ENCODE assay signal across 9 mouse cellular contexts in the genomic region with DNA sequence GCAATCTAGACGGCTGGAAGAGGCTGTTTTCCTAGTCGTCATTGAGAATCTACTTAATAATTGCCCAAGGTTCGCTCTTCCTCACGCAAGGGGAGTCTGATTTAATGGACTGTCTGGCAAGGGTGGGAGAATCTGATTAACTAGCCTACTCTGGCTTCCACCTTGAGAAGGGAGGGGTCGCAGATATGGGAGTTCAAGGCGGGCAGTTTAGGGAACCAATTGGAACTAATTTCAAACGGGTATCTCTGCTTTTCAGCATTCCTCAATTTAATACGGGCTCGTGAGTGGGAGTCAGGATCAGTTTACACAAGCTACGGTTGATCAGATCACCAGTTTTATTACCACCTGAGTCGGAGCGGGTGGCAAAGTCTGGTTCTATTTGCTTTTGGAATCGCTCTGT. TPM values are rescaled to one million over a fixed set of nuclear protein-coding genes. Genes with fewer than 3 reads are reported as not detected.
DNase-seq lines count a peak whose midpoint lies in the region; ATAC-seq lines count a peak whose summit lies in the region.
"Had no signal": no experiment of that assay in that cellular context is flagged by ENCODE, and none has a peak within 500 bp of the region (broad histone marks: within the 10 kb centered on the region; RNA-seq: fewer than 3 reads in every experiment).

No protein-coding gene starts in this region.

- no peaks in the 10 kb centered on the region for H3K36me3 ChIP-seq in kidney, embryonic 15.5 days
- no peaks in the 10 kb centered on the region for H3K36me3 ChIP-seq in embryonic facial prominence, embryonic 12.5 days
- H3K36me3 ChIP-seq in hindbrain, embryonic 13.5 days = no peaks in the 10 kb centered on the region

- H3K4me2 ChIP-seq in kidney, embryonic 15.5 days = peak overlapping the region; percentile 57
- H3K4me2 ChIP-seq in embryonic facial prominence, embryonic 12.5 days (replicated peaks) = peak overlapping the region; percentile 33
- peak overlapping the region; percentile 32 for H3K4me2 ChIP-seq in hindbrain, embryonic 13.5 days

- no peaks in the 10 kb centered on the region for H3K9me3 ChIP-seq in kidney, embryonic 15.5 days (replicated peaks)
- no peaks in the 10 kb centered on the region for H3K9me3 ChIP-seq in embryonic facial prominence, embryonic 12.5 days
- H3K9me3 ChIP-seq in hindbrain, embryonic 13.5 days = peaks cover 5% of the 10 kb centered on the region; the same call in 1 of the 2 replicates

- H3K27me3 ChIP-seq in kidney, embryonic 15.5 days = peaks cover 8% of the 10 kb centered on the region
- H3K27me3 ChIP-seq in embryonic facial prominence, embryonic 12.5 days = peaks cover 59% of the 10 kb centered on the region
- H3K27me3 ChIP-seq in hindbrain, embryonic 13.5 days = peaks cover 52% of the 10 kb centered on the region

- ATAC-seq in kidney, embryonic 15.5 days (replicated peaks; ENCODE audit: low FRiP score) = peak; percentile 75
- ATAC-seq in embryonic facial prominence, embryonic 12.5 days (ENCODE audit: insufficient number of reproducible peaks, insufficient read depth, low FRiP score, low TSS enrichment) = no peak
- no peak for ATAC-seq in hindbrain, embryonic 13.5 days (ENCODE audit: low FRiP score)
- no peak for ATAC-seq in erythroblast, adult 5-6 weeks (replicated peaks; ENCODE audit: low FRiP score, poor library complexity, severe bottlenecking)

- H3K4me1 ChIP-seq in kidney, embryonic 15.5 days = peaks cover 35% of the 10 kb centered on the region
- H3K4me1 ChIP-seq in embryonic facial prominence, embryonic 12.5 days = peaks cover 13% of the 10 kb centered on the region
- peaks cover 10% of the 10 kb centered on the region for H3K4me1 ChIP-seq in hindbrain, embryonic 13.5 days (replicated peaks)

- peak overlapping the region; percentile 37 for H3K4me3 ChIP-seq in kidney, embryonic 15.5 days (replicated peaks)
- H3K4me3 ChIP-seq in embryonic facial prominence, embryonic 12.5 days = 0 out of 2 replicates have a peak overlapping the region, but pooled peaks have one; percentile 1
- peak overlapping the region; percentile 2; the same call in 1 of the 2 replicates for H3K4me3 ChIP-seq in hindbrain, embryonic 13.5 days

- 0% methylated on average over 13 of the region's 13 CpGs for WGBS in kidney, embryonic 15.5 days
- 2% methylated on average over 13 of the region's 13 CpGs for WGBS in embryonic facial prominence, embryonic 12.5 days
- 3% methylated on average over 13 of the region's 13 CpGs for WGBS in hindbrain, embryonic 13.5 days

- H3K9ac ChIP-seq in kidney, embryonic 15.5 days = no peak overlapping the region
- no peak overlapping the region for H3K9ac ChIP-seq in embryonic facial prominence, embryonic 12.5 days
- no peak overlapping the region for H3K9ac ChIP-seq in hindbrain, embryonic 13.5 days

- H3K27ac ChIP-seq in kidney, embryonic 15.5 days = peak overlapping the region; percentile 82
- H3K27ac ChIP-seq in embryonic facial prominence, embryonic 12.5 days = no peak overlapping the region
- H3K27ac ChIP-seq in hindbrain, embryonic 13.5 days = no peak overlapping the region

- no peak for DNase-seq in kidney, postnatal 10 days
- DNase-seq in mesoderm, embryonic 11.5 days (ENCODE audit: low read depth, low spot score) = peak; percentile 30
- no peak for DNase-seq in right cerebral cortex, postnatal 14 days
- no peak for DNase-seq in thymus, postnatal 10 days (ENCODE audit: low spot score in 2 of 2)
- DNase-seq: right cerebral cortex, adult 18-20 months had no signal

RNA-seq across cellular contexts. Expression of a gene that starts 14.3 kb away (rescaled TPM):
- 108 and 110 TPM in 2 replicates for polyA plus RNA-seq in kidney, embryonic 15.5 days (2015; fragmentation: Nextera tagmentation; extraction: Ambion mirVana)
- polyA plus RNA-seq in embryonic facial prominence, embryonic 12.5 days (2016; fragmentation: Nextera tagmentation; extraction: Ambion mirVana) = 79.8 and 81.1 TPM in 2 replicates
- 104 and 106 TPM in 2 replicates for polyA plus RNA-seq in hindbrain, embryonic 13.5 days (2015; fragmentation: Nextera tagmentation; extraction: Ambion mirVana)
- 17.7 and 47.6 TPM in 2 replicates for total RNA-seq in erythroblast, adult 5-6 weeks (2015; ENCODE audit: low replicate concordance)
- total RNA-seq in erythroblast, adult 5-6 weeks (2017; ENCODE audit: low replicate concordance) = 46.4 and 57.3 TPM in 2 replicates
